Mouse (Mus musculus) MEL (cell line): ENCODE measurements around the gene Gm7030. TPM values are rescaled to one million over a fixed set of nuclear protein-coding genes. Genes with fewer than 3 reads are reported as not detected.
"Not testable (repeated sequence)": the region's sequence is repeated elsewhere in the genome, so short reads cannot be mapped to it uniquely, and the experiment has no call there.

Source experiments
- DNase-seq: peaks from one replicate; pipeline ENCODE4 v3.0.0; 2011; ENCODE audit warnings: low read depth, low spot score
- H3K27ac ChIP-seq: 2 replicates; pipeline ENCODE4 v1.5.1; 2012; ENCODE audit warnings: low read depth, mild to moderate bottlenecking, control low read depth, low read length, moderate library complexity; ENCODE audit not compliant: control insufficient read depth
- H3K27me3 ChIP-seq, 2 experiments: fragments of 150-350 bp in 1 of 2; sonication (generic) in 1 of 2; 2 replicates each; pipeline ENCODE4 v1.6.1; 2012; ENCODE audit warnings: low read length in 2 of 2, mild to moderate bottlenecking in 2 of 2, improper control_type of control experiment in 1 of 2, moderate library complexity in 1 of 2; ENCODE audit not compliant: insufficient read depth in 2 of 2, control insufficient read depth in 1 of 2
- H3K36me3 ChIP-seq, 2 experiments: 2 replicates each; pipeline ENCODE4 v1.6.1; 2012 to 2014; ENCODE audit warnings: low read length in 2 of 2, improper control_type of control experiment in 1 of 2, inconsistent platforms in 1 of 2, mild to moderate bottlenecking in 1 of 2; ENCODE audit not compliant: insufficient read depth in 2 of 2, control insufficient read depth in 1 of 2
- H3K4me1 ChIP-seq, 2 experiments: fragments of 150-350 bp in 1 of 2; sonication (generic) in 1 of 2; 2 replicates each; pipeline ENCODE4 v1.6.1; 2012; ENCODE audit warnings: low read length in 2 of 2, improper control_type of control experiment in 1 of 2, mild to moderate bottlenecking in 1 of 2; ENCODE audit not compliant: insufficient read depth in 2 of 2, control insufficient read depth in 1 of 2
- H3K4me3 ChIP-seq, 2 experiments: fragments of 150-350 bp in 1 of 2; sonication (generic) in 1 of 2; 2 replicates each; pipeline ENCODE4 v1.5.1; 2012; ENCODE audit warnings: low read depth in 2 of 2, low read length in 2 of 2, mild to moderate bottlenecking in 2 of 2, moderate library complexity in 2 of 2, control low read depth in 1 of 2, improper control_type of control experiment in 1 of 2; ENCODE audit not compliant: control insufficient read depth in 1 of 2, insufficient read depth in 1 of 2
- H3K79me2 ChIP-seq: 2 replicates; pipeline ENCODE4 v1.6.1; 2012; ENCODE audit warnings: mild to moderate bottlenecking, low read length, moderate library complexity; ENCODE audit not compliant: control insufficient read depth, poor library complexity, insufficient read depth
- H3K9ac ChIP-seq: 2 replicates; pipeline ENCODE4 v1.6.1; 2012; ENCODE audit warnings: low read depth, mild to moderate bottlenecking, control low read depth, low read length, moderate library complexity; ENCODE audit not compliant: control insufficient read depth, poor library complexity, severe bottlenecking
- H3K9me3 ChIP-seq: fragments of 150-350 bp; sonication (generic); replicated peaks from 2 replicates; pipeline ENCODE4 v1.6.1; 2012; ENCODE audit warnings: mild to moderate bottlenecking, low read length, improper control_type of control experiment, moderate library complexity; ENCODE audit not compliant: insufficient read depth
- BHLHE40 ChIP-seq: IDR thresholded peaks from 2 replicates; pipeline ENCODE4 v1.6.1; 2012; ENCODE audit warnings: low read depth, mild to moderate bottlenecking, inconsistent platforms, low read length, improper control_type of control experiment, borderline replicate concordance
- CHD2 ChIP-seq: IDR thresholded peaks from 2 replicates; pipeline ENCODE4 v1.6.1; 2011; ENCODE audit warnings: low read length, improper control_type of control experiment
- ETS1 ChIP-seq: IDR thresholded peaks from 2 replicates; pipeline ENCODE4 v1.6.1; 2012; ENCODE audit warnings: low read depth, mild to moderate bottlenecking, inconsistent platforms, low read length, improper control_type of control experiment, moderate library complexity
- GATA1 ChIP-seq: IDR thresholded peaks from 2 replicates; pipeline ENCODE4 v1.6.1; 2011; ENCODE audit warnings: low read depth, low read length, improper control_type of control experiment
- JUND ChIP-seq: IDR thresholded peaks from 2 replicates; pipeline ENCODE4 v1.6.1; 2011; ENCODE audit warnings: low read depth, mild to moderate bottlenecking, improper control_type of control experiment, low read length
- KAT2A ChIP-seq: conservative IDR thresholded peaks from 2 replicates; pipeline ENCODE4 v1.6.1; 2012; ENCODE audit warnings: low read depth, low read length, improper control_type of control experiment, inconsistent platforms
- MAFK ChIP-seq: IDR thresholded peaks from 2 replicates; pipeline ENCODE4 v1.6.1; 2011; ENCODE audit warnings: low read depth, mild to moderate bottlenecking, low read length, improper control_type of control experiment, borderline replicate concordance
- MAX ChIP-seq: IDR thresholded peaks from 2 replicates; pipeline ENCODE4 v1.6.1; 2011; ENCODE audit warnings: low read length, improper control_type of control experiment
- MAZ ChIP-seq: IDR thresholded peaks from 2 replicates; pipeline ENCODE4 v1.6.1; 2012; ENCODE audit warnings: low read depth, mild to moderate bottlenecking, inconsistent platforms, low read length, improper control_type of control experiment
- MEF2A ChIP-seq: IDR thresholded peaks from 2 replicates; pipeline ENCODE4 v1.6.1; 2014; ENCODE audit warnings: low read depth, mild to moderate bottlenecking, inconsistent platforms, low read length, improper control_type of control experiment; ENCODE audit not compliant: poor library complexity, insufficient replicate concordance, severe bottlenecking; ENCODE audit errors: extremely low read depth
- MYB ChIP-seq: IDR thresholded peaks from 2 replicates; pipeline ENCODE4 v1.6.1; 2011; ENCODE audit warnings: mild to moderate bottlenecking, low read depth, low read length, improper control_type of control experiment
- NRF1 ChIP-seq: IDR thresholded peaks from 2 replicates; pipeline ENCODE4 v1.6.1; 2014; ENCODE audit warnings: low read depth, mild to moderate bottlenecking, inconsistent platforms, low read length, improper control_type of control experiment, moderate library complexity; ENCODE audit not compliant: poor library complexity, insufficient read depth, severe bottlenecking
- POLR2AphosphoS2 ChIP-seq: IDR thresholded peaks from 2 replicates; pipeline ENCODE4 v1.6.1; 2011; ENCODE audit warnings: low read length, improper control_type of control experiment
- POLR2AphosphoS5 ChIP-seq: IDR thresholded peaks from 2 replicates; pipeline ENCODE4 v1.6.1; 2012; ENCODE audit warnings: low read depth, borderline replicate concordance, mild to moderate bottlenecking, inconsistent platforms, low read length, moderate library complexity, mixed read lengths
- RCOR1 ChIP-seq: IDR thresholded peaks from 2 replicates; pipeline ENCODE4 v1.6.1; 2012; ENCODE audit warnings: low read depth, mild to moderate bottlenecking, inconsistent platforms, low read length, improper control_type of control experiment
- SIN3A ChIP-seq: IDR thresholded peaks from 2 replicates; pipeline ENCODE4 v1.6.1; 2012; ENCODE audit warnings: low read length, improper control_type of control experiment, inconsistent platforms
- TAL1 ChIP-seq: IDR thresholded peaks from 2 replicates; pipeline ENCODE4 v1.6.1; 2012; ENCODE audit warnings: mild to moderate bottlenecking, inconsistent platforms, low read length, moderate library complexity, mixed read lengths
- UBTF ChIP-seq: IDR thresholded peaks from 2 replicates; pipeline ENCODE4 v1.6.1; 2012; ENCODE audit warnings: low read depth, mild to moderate bottlenecking, inconsistent platforms, low read length, improper control_type of control experiment, moderate library complexity, borderline replicate concordance; ENCODE audit not compliant: insufficient read depth
- USF2 ChIP-seq, 2 experiments: IDR thresholded peaks; 2 replicates each; pipeline ENCODE4 v1.6.1; 2011 to 2012; ENCODE audit warnings: improper control_type of control experiment in 2 of 2, low read length in 2 of 2, borderline replicate concordance in 1 of 2, inconsistent platforms in 1 of 2, low read depth in 1 of 2, mild to moderate bottlenecking in 1 of 2; ENCODE audit not compliant: insufficient read depth in 1 of 2
- ZMIZ1 ChIP-seq: IDR thresholded peaks from 2 replicates; pipeline ENCODE4 v1.6.1; 2012; ENCODE audit warnings: low read depth, mild to moderate bottlenecking, inconsistent platforms, low read length, improper control_type of control experiment, moderate library complexity
- polyA plus RNA-seq, 2 experiments: library from polyadenylated mRNA; stranded (reverse) in 1 of 2; unstranded in 1 of 2; fragments of >175 nt in 1 of 2; fragments of >200 nt in 1 of 2; gene quantifications; 2 replicates each; pipeline versions ENCODE4 v1.2.1 to v1.2.4; 2012; ENCODE audit warnings: low replicate concordance in 2 of 2, low read depth in 1 of 2; ENCODE audit not compliant: insufficient read length in 2 of 2, insufficient read depth in 1 of 2, missing spikeins in 1 of 2
- total RNA-seq: library from RNA; depleted of rRNA; stranded (reverse); fragments of 300-350 nt; gene quantifications from 2 replicates; pipeline ENCODE4 v1.2.3, GENCODE M21; 2012

Gm7030 gene
- total and polyA plus RNA-seq, 3 experiments: not detected

- no peaks in the 10 kb centered on the region for H3K27me3 ChIP-seq
- H3K27ac ChIP-seq: no peak overlapping the region
- no peaks in the 10 kb centered on the region for H3K9me3 ChIP-seq
- no peak overlapping the region for H3K9ac ChIP-seq
- no peaks in the 10 kb centered on the region for H3K79me2 ChIP-seq
- DNase-seq: no peak
- H3K4me1 ChIP-seq: no peaks in the 10 kb centered on the region; a peak in 1 of 4 replicates
- H3K36me3 ChIP-seq: no peaks in the 10 kb centered on the region
- no peak overlapping the region for H3K4me3 ChIP-seq
- TF ChIP-seq RCOR1 (no peak), ETS1 (no peak), MYB (no peak), SIN3A (no peak), MAFK (no peak), USF2 (IDR thresholded peaks at IDR 0.05; ENCODE audit: borderline replicate concordance in 1 of 2, insufficient read depth in 1 of 2, low read depth in 1 of 2, low read length in 2 of 2) (no peak), MAX (no peak)
Observed at GRCm38 (mm10) chr17:36083870-36084451, 45.3 kb downstream of the Gm7030 start.

GRCm38 (mm10) chr17:36083266-36083869 lies 45.9 kb downstream of the Gm7030 start:
- H3K4me3 ChIP-seq: no peak overlapping the region
- no peak overlapping the region for H3K9ac ChIP-seq
- no peaks in the 10 kb centered on the region for H3K36me3 ChIP-seq
- TF ChIP-seq POLR2AphosphoS2: no peak
- TF ChIP-seq CHD2: no peak
- TF ChIP-seq BHLHE40: no peak
- no peak for TF ChIP-seq MAZ
- TF ChIP-seq ZMIZ1: no peak
- TF ChIP-seq ETS1: no peak
- no peak for TF ChIP-seq TAL1
- TF ChIP-seq RCOR1: no peak
- no peak for TF ChIP-seq POLR2AphosphoS5
- TF ChIP-seq JUND: no peak
- TF ChIP-seq NRF1: no peak
- no peak for TF ChIP-seq KAT2A
- TF ChIP-seq UBTF: no peak
- TF ChIP-seq GATA1: no peak
- TF ChIP-seq MAX: no peak
- no peak for TF ChIP-seq MEF2A
- H3K79me2 ChIP-seq: no peaks in the 10 kb centered on the region
- H3K9me3 ChIP-seq: no peaks in the 10 kb centered on the region
- no peak for DNase-seq
- H3K27ac ChIP-seq: no peak overlapping the region
- no peaks in the 10 kb centered on the region; a peak in 1 of 4 replicates for H3K4me1 ChIP-seq
- no peaks in the 10 kb centered on the region for H3K27me3 ChIP-seq

- not testable (repeated sequence) for H3K4me3 ChIP-seq, H3K27me3 ChIP-seq, DNase-seq, H3K4me1 ChIP-seq, H3K9me3 ChIP-seq, H3K36me3 ChIP-seq, H3K27ac ChIP-seq, H3K9ac ChIP-seq, H3K79me2 ChIP-seq
Observed at GRCm38 (mm10) chr17:36082519-36083232, 46.5 kb downstream of the Gm7030 start.
